Mouse (Mus musculus) myocyte (in vitro differentiated cells): ENCODE data around the gene Igf1r.

ENCODE experiments used
- MAX ChIP-seq: IDR thresholded peaks from one replicate; pipeline ENCODE4 v1.6.1; 2011; ENCODE audit warnings: low read depth, mild to moderate bottlenecking, control low read depth
- POLR2A ChIP-seq: IDR thresholded peaks from one replicate; pipeline ENCODE4 v1.6.1; 2011; ENCODE audit warnings: low read depth, mild to moderate bottlenecking, control low read depth, moderate library complexity; ENCODE audit not compliant: insufficient read length
- USF1 ChIP-seq: IDR thresholded peaks from one replicate; pipeline ENCODE4 v1.6.1; 2011; ENCODE audit warnings: low read depth, mild to moderate bottlenecking, control low read depth, moderate library complexity

- TF ChIP-seq USF1 (no peak), MAX (no peak), POLR2A (no peak)
Measured at GRCm38 (mm10) chr7:68070030-68070429, 117.4 kb downstream of the Igf1r start.
